ENCODE assay signal across 12 mouse cellular contexts in the genomic region with DNA sequence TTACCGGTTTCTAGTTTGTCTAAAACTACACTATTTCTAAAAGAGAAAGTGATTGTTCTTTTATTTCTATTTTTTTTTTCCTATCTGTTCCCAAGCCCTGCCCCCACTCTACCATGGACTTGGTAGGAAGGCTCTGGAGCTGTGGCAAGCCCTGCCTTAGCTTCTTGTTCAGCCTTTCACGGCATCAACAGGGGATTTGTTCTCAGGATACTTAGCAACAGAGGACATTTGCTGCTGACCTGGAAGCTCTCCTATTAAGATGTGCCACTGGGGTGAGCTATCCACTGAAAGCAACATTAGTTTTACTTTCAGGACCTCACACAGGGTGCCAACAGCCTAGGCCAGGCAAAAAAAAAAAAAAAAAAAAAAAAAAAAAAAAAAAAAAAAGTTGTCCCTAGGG. TPM values are rescaled to one million over a fixed set of nuclear protein-coding genes. Genes with fewer than 3 reads are reported as not detected.
DNase-seq lines count a peak whose midpoint lies in the region; ATAC-seq and TF ChIP-seq lines count a peak whose summit lies in the region.
"Had no signal": no experiment of that assay in that cellular context is flagged by ENCODE, and none has a peak within 500 bp of the region (broad histone marks: within the 10 kb centered on the region; RNA-seq: fewer than 3 reads in every experiment).

No protein-coding gene starts in this region.

- DNase-seq in embryo, embryonic 10 days (ENCODE audit: low spot score) = peak; percentile 48
- DNase-seq in embryo, embryonic 9.5 days (ENCODE audit: extremely low spot score) = no peak
- peak; percentile 43 for DNase-seq in forebrain, postnatal 0 days
- DNase-seq in midbrain, embryonic 14.5 days = peak; percentile 58
- no peak for DNase-seq in adrenal gland, postnatal 10 days
- no peak for DNase-seq in heart, postnatal 25 days (ENCODE audit: low spot score)
- DNase-seq in cerebellum, adult 11-12 months = no peak
- DNase-seq: layer of hippocampus, adult 9-11 months; right cerebral cortex, postnatal 25 days had no signal

- peak overlapping the region; percentile 59; the same call in 1 of the 2 replicates for H3K27ac ChIP-seq in cortical plate, adult 2 months (ENCODE audit: insufficient read depth, low read length)
- 0 out of 2 replicates have a peak overlapping the region, but pooled peaks have one; percentile 0 for H3K27ac ChIP-seq in forebrain, postnatal 0 days (ENCODE audit: low read depth, low read length)
- 0 out of 2 replicates have a peak overlapping the region, but pooled peaks have one; percentile 32 for H3K27ac ChIP-seq in midbrain, embryonic 14.5 days (replicated peaks; ENCODE audit: low read depth, low read length)

- no peak for TF ChIP-seq CTCF in cortical plate, adult 2 months (IDR thresholded peaks at IDR 0.05; ENCODE audit: extremely low read depth, insufficient read depth, low read length)
- no peak for TF ChIP-seq CTCF in forebrain, postnatal 0 days (IDR thresholded peaks at IDR 0.05; ENCODE audit: low read depth)

- no peaks in the 10 kb centered on the region for H3K9me3 ChIP-seq in forebrain, postnatal 0 days (ENCODE audit: low read length)
- H3K9me3 ChIP-seq in midbrain, embryonic 14.5 days (ENCODE audit: control insufficient read depth, low read length) = no peaks in the 10 kb centered on the region

- no peaks in the 10 kb centered on the region for H3K4me1 ChIP-seq in cortical plate, adult 2 months (ENCODE audit: control insufficient read depth, insufficient read depth, low read length)
- peaks cover 22% of the 10 kb centered on the region; the same call in 1 of the 2 replicates for H3K4me1 ChIP-seq in forebrain, postnatal 0 days (ENCODE audit: insufficient read depth)
- H3K4me1 ChIP-seq in midbrain, embryonic 14.5 days (ENCODE audit: control insufficient read depth, insufficient read depth, low read length) = peaks cover 49% of the 10 kb centered on the region

- TF ChIP-seq POLR2A in cortical plate, adult 2 months (IDR thresholded peaks at IDR 0.05; ENCODE audit: extremely low read depth, insufficient read depth, low read length) = 0 out of 2 replicates have a peak, but pooled peaks have one; percentile 19

- 7% methylated on average over 2 of the region's 2 CpGs for WGBS in forebrain, postnatal 0 days
- WGBS in midbrain, embryonic 14.5 days = 3% methylated on average over 2 of the region's 2 CpGs

- no peaks in the 10 kb centered on the region for H3K36me3 ChIP-seq in forebrain, postnatal 0 days (ENCODE audit: insufficient read depth)
- no peaks in the 10 kb centered on the region for H3K36me3 ChIP-seq in midbrain, embryonic 14.5 days (ENCODE audit: control insufficient read depth, insufficient read depth, low read length)

- peak overlapping the region; percentile 37; the same call in 1 of the 2 replicates for H3K4me3 ChIP-seq in cortical plate, adult 2 months (ENCODE audit: insufficient read depth, low read length)
- peak overlapping the region; percentile 51 for H3K4me3 ChIP-seq in forebrain, postnatal 0 days (ENCODE audit: low read depth, low read length)
- H3K4me3 ChIP-seq in midbrain, embryonic 14.5 days (replicated peaks; ENCODE audit: low read depth, low read length) = peak overlapping the region; percentile 59

- H3K4me2 ChIP-seq in forebrain, postnatal 0 days (ENCODE audit: low read depth) = peak overlapping the region; percentile 88
- peak overlapping the region; percentile 72 for H3K4me2 ChIP-seq in midbrain, embryonic 14.5 days (ENCODE audit: low read length)

- intact Hi-C loops in heart, postnatal 25 days (cut with DNase I) = loop anchor here (10.0 kb wide), 2 partner anchors 1446 to 1916 kb away; a partner anchor contains a TSS

- ATAC-seq in forebrain, postnatal 0 days = no peak
- ATAC-seq in midbrain, embryonic 14.5 days (ENCODE audit: low FRiP score, low TSS enrichment) = no peak
- ATAC-seq: lung, postnatal 0 days had no signal

- H3K27me3 ChIP-seq in forebrain, postnatal 0 days (ENCODE audit: insufficient read depth, low read length) = no peaks in the 10 kb centered on the region
- peaks cover 3% of the 10 kb centered on the region; the same call in 1 of the 2 replicates for H3K27me3 ChIP-seq in midbrain, embryonic 14.5 days (ENCODE audit: control insufficient read depth, insufficient read depth, low read length)

- peak overlapping the region; percentile 74 for H3K9ac ChIP-seq in forebrain, postnatal 0 days
- peak overlapping the region; percentile 71 for H3K9ac ChIP-seq in midbrain, embryonic 14.5 days (replicated peaks; ENCODE audit: low read length)

RNA-seq across cellular contexts. Expression of a gene that starts 15.4 kb away (rescaled TPM):
- polyA plus RNA-seq in cortical plate, adult 2 months (2012; rRNA removed) = 37.5 and 39.1 TPM in 2 replicates
- total RNA-seq in forebrain, postnatal 0 days (2014; rRNA removed) = 76.9 and 81.4 TPM in 2 replicates
- polyA plus RNA-seq in forebrain, postnatal 0 days (2015; fragmentation: Nextera tagmentation; extraction: Ambion mirVana) = 22.7 and 28.0 TPM in 2 replicates
- polyA plus RNA-seq in midbrain, embryonic 14.5 days (2014; fragmentation: Nextera tagmentation; extraction: Ambion mirVana) = 20.0 and 24.5 TPM in 2 replicates
- under 1 TPM; 0.03 TPM for total RNA-seq in adrenal gland, postnatal 10 days (2021)
- total RNA-seq in heart, postnatal 25 days (2021) = under 1 TPM in 1 of 2 experiments, not detected in 1; 0.03 TPM
- polyA plus RNA-seq: heart, embryonic 16.5 days had no signal

Comparison
In these comparisons a context has a peak if more than half of its experiments do, and no peak if none do; other contexts are left out.
1. DNase-seq: peak in embryo, embryonic 10 days (single experiment), forebrain, postnatal 0 days (single experiment) and midbrain, embryonic 14.5 days (single experiment); none in embryo, embryonic 9.5 days (single experiment), adrenal gland, postnatal 10 days (single experiment), heart, postnatal 25 days (single experiment) and cerebellum, adult 11-12 months (single experiment).
2. H3K27ac ChIP-seq: peak in every context shown above with its lines; median percentile 59 in cortical plate, adult 2 months; 32 in midbrain, embryonic 14.5 days; 0 in forebrain, postnatal 0 days.
3. RNA of a gene that starts 15.4 kb away (total RNA-seq): 76.9 to 81.4 TPM in forebrain, postnatal 0 days; 0.03 TPM in adrenal gland, postnatal 10 days and 0.03 TPM in heart, postnatal 25 days; every median in the first group is over 10 times any median in the second.
4. Peak in every context shown above with its lines, with median percentiles within 50 percentile points of each other: H3K4me3 ChIP-seq.